Mouse (Mus musculus) Patski (cell line): ENCODE data around the gene Casc3. TPM values are rescaled to one million over a fixed set of nuclear protein-coding genes. Genes with fewer than 3 reads are reported as not detected.
A peak's percentile ranks its signal among the peaks of the same experiment; 100 is the strongest.

Experiments used
- ATAC-seq: fragments of 100-300 bp; one replicate; pipeline ENCODE4 v1.8.0; 2021
- CTCF ChIA-PET: fragments of 350-600 bp; sonication (Branson Sonifier 250); formaldehyde crosslinking; loops from one replicate; lab custom pipeline; 2022; ENCODE audit warnings: inconsistent platforms; lab: Charles Lee
- POLR2A ChIA-PET: fragments of 350-600 bp; sonication (Branson Sonifier 250); formaldehyde crosslinking; loops from one replicate; lab custom pipeline; 2022; ENCODE audit warnings: antibody characterized with exemption, inconsistent platforms; lab: Charles Lee
- DNase-seq: peaks from one replicate; pipeline ENCODE4 v3.0.0-alpha.2; 2011; ENCODE audit warnings: low read depth, low spot score
- H3K27me3 ChIP-seq: fragments of 371-371 bp; one replicate; pipeline ENCODE4 v1.5.1; 2021
- CTCF ChIP-seq: fragments of 100-300 bp; IDR thresholded peaks from one replicate; pipeline ENCODE4 v1.5.1; 2021
- in situ Hi-C: fragments of 300-500 bp; cut with MboI; formaldehyde crosslinking; loops from 3 replicates; pipeline ENCODE4 v1.11.1; 2018; ENCODE audit warnings: low pct_unique_long_range_greater_than_20kb, mixed read lengths
- polyA plus RNA-seq: library from polyadenylated mRNA; unstranded; gene quantifications from one replicate; pipeline ENCODE4 v1.2.3, GENCODE M21; 2021

Casc3 gene
- polyA plus RNA-seq, 1 experiment from 2014 or later = 39.4 TPM

GRCm38 (mm10) chr11:98863028-98863750 is 58.5 kb downstream of the Casc3 start, which contains the start of gene Wipf2:
Gene Wipf2 (plus strand): TSS chr11:98863638.
- ChIA-PET CTCF (interaction anchor here (1.1 to 1.8 kb wide), 5 partner anchors 9 to 49 kb away, joined by 3 to 5 read pairs (median 4); no protein-coding TSS in a partner anchor), POLR2A (interaction anchor here (1.5 kb wide), 1 partner anchor 44 kb away, joined by 4 read pairs; the partner anchor contains the start of gene Cdc6)
- TF ChIP-seq CTCF = peak; percentile 74
- in situ Hi-C loops = loop anchor here (25.0 kb wide), 1 partner anchor 799 kb away; the partner anchor contains the start of genes Gm11555, Gm11563 and Krtap4-6
- H3K27me3 ChIP-seq = no peaks in the 10 kb centered on the region
- DNase-seq (peak; percentile 65), ATAC-seq (peak; percentile 60)

GRCm38 (mm10) chr11:98863751-98864429 is 59.2 kb downstream of the Casc3 start:
- TF ChIP-seq CTCF = no peak
- no peaks in the 10 kb centered on the region for H3K27me3 ChIP-seq
- CTCF ChIA-PET = interaction anchor here (0.8 kb wide), 1 partner anchor 45 kb away, joined by 4 read pairs; no protein-coding TSS in a partner anchor
- POLR2A ChIA-PET = interaction anchor here (0.6 kb wide), 1 partner anchor 7 kb away, joined by 6 read pairs; no protein-coding TSS in a partner anchor
- ATAC-seq = peak; percentile 44
- in situ Hi-C loops = loop anchor here (25.0 kb wide), 1 partner anchor 798 kb away; the partner anchor contains the start of genes Gm11555, Gm11563 and Krtap4-6
- DNase-seq = peak; percentile 6

- ChIA-PET POLR2A (no interaction called here), CTCF (no interaction called here)
- no peak for TF ChIP-seq CTCF
- no peak for DNase-seq
- in situ Hi-C loops = loop anchor here (5.0 to 25.0 kb wide), 2 partner anchors 35 to 795 kb away; partner anchors contain the start of genes Gm11555, Gm11563 and Krtap4-6
- ATAC-seq = no peak
- no peaks in the 10 kb centered on the region for H3K27me3 ChIP-seq
These were observed 62.6 kb downstream of the Casc3 start for GRCm38 (mm10) chr11:98867293-98867692.

- POLR2A ChIA-PET = no interaction called here
- DNase-seq = no peak
- ATAC-seq = no peak
- H3K27me3 ChIP-seq = no peaks in the 10 kb centered on the region
- in situ Hi-C loops = loop anchor here (5.0 to 25.0 kb wide), 2 partner anchors 32 to 792 kb away; partner anchors contain the start of genes Gm11555, Gm11563 and Krtap4-6
- CTCF ChIA-PET = interaction anchor here (1.0 to 1.2 kb wide), 3 partner anchors 13 to 17 kb away, joined by 3 read pairs; no protein-coding TSS in a partner anchor
- TF ChIP-seq CTCF = no peak
These were observed 65.2 kb downstream of the Casc3 start for GRCm38 (mm10) chr11:98869906-98870305.

- in situ Hi-C loops = loop anchor here (25.0 kb wide), 1 partner anchor 792 kb away; the partner anchor contains the start of genes Gm11555, Gm11563 and Krtap4-6
- ChIA-PET CTCF (interaction anchor here (1.0 to 1.1 kb wide), 3 partner anchors 16 to 21 kb away, joined by 3 read pairs; no protein-coding TSS in a partner anchor), POLR2A (interaction anchor here (0.6 kb wide), 1 partner anchor 34 kb away, joined by 3 read pairs; no protein-coding TSS in a partner anchor)
- TF ChIP-seq CTCF = no peak
- ATAC-seq (no peak), DNase-seq (no peak)
- H3K27me3 ChIP-seq = no peaks in the 10 kb centered on the region
These were observed 66.1 kb downstream of the Casc3 start for GRCm38 (mm10) chr11:98870791-98871190.

GRCm38 (mm10) chr11:98871416-98871815 is 66.7 kb downstream of the Casc3 start:
- in situ Hi-C loops = loop anchor here (25.0 kb wide), 1 partner anchor 791 kb away; the partner anchor contains the start of genes Gm11555, Gm11563 and Krtap4-6
- POLR2A ChIA-PET = interaction anchor here (0.8 kb wide), 1 partner anchor 11 kb away, joined by 3 read pairs; no protein-coding TSS in a partner anchor
- ATAC-seq = no peak

GRCm38 (mm10) chr11:98872040-98872439 is 67.3 kb downstream of the Casc3 start:
- no peak for TF ChIP-seq CTCF
- DNase-seq (no peak), ATAC-seq (no peak)
- in situ Hi-C loops = loop anchor here (25.0 kb wide), 1 partner anchor 790 kb away; the partner anchor contains the start of genes Gm11555, Gm11563 and Krtap4-6
- POLR2A ChIA-PET = interaction anchor here (0.8 kb wide), 1 partner anchor 10 kb away, joined by 3 read pairs; no protein-coding TSS in a partner anchor
- CTCF ChIA-PET = interaction anchor here (1.5 kb wide), 1 partner anchor 21 kb away, joined by 3 read pairs; no protein-coding TSS in a partner anchor
- no peaks in the 10 kb centered on the region for H3K27me3 ChIP-seq

More at GRCm38 (mm10) chr11:98871416-98871815, 66.7 kb downstream of the Casc3 start:
- DNase-seq = no peak
- H3K27me3 ChIP-seq = no peaks in the 10 kb centered on the region
- CTCF ChIA-PET = interaction anchor here (1.1 to 1.5 kb wide), 2 partner anchors 20 to 22 kb away, joined by 3 read pairs; no protein-coding TSS in a partner anchor
- no peak for TF ChIP-seq CTCF

GRCm38 (mm10) chr11:98873900-98874299 is 69.2 kb downstream of the Casc3 start:
- TF ChIP-seq CTCF = no peak
- POLR2A ChIA-PET = no interaction called here
- DNase-seq = no peak
- in situ Hi-C loops = loop anchor here (25.0 kb wide), 1 partner anchor 788 kb away; the partner anchor contains the start of genes Gm11555, Gm11563 and Krtap4-6
- no peak for ATAC-seq
- no peaks in the 10 kb centered on the region for H3K27me3 ChIP-seq
- CTCF ChIA-PET = no interaction called here

GRCm38 (mm10) chr11:98877001-98877400 is 72.3 kb downstream of the Casc3 start:
- CTCF ChIA-PET = no interaction called here
- POLR2A ChIA-PET = no interaction called here
- in situ Hi-C loops = no loop called here
- TF ChIP-seq CTCF = no peak
- ATAC-seq (no peak), DNase-seq (no peak)
- H3K27me3 ChIP-seq = no peaks in the 10 kb centered on the region

Other genes starting within 250 kb of the Casc3 start
- gene Ormdl3, start 217.5 kb upstream of the Casc3 start, polyA plus RNA-seq = 94.8 TPM
- gene Lrrc3c, start 206.6 kb upstream of the Casc3 start, polyA plus RNA-seq = not detected
- 16.4 TPM for gene Gm12355, start 179.2 kb upstream of the Casc3 start, polyA plus RNA-seq
- gene Gsdma3, start 178.5 kb upstream of the Casc3 start, polyA plus RNA-seq = not detected
- gene Gsdma2, start 158.1 kb upstream of the Casc3 start, polyA plus RNA-seq = not detected
- gene Gsdma, start 140.6 kb upstream of the Casc3 start, polyA plus RNA-seq = 0.06 TPM
- gene Psmd3, start 122.4 kb upstream of the Casc3 start, polyA plus RNA-seq = 161 TPM
- 0.62 TPM for gene Csf3, start 103.6 kb upstream of the Casc3 start, polyA plus RNA-seq
- 47.2 TPM for gene Med24, start 75.5 kb upstream of the Casc3 start, polyA plus RNA-seq
- 44.7 TPM for gene Thra, start 64.3 kb upstream of the Casc3 start, polyA plus RNA-seq
- 37.2 TPM for gene Nr1d1, start 29.6 kb upstream of the Casc3 start, polyA plus RNA-seq
- 69.9 TPM for gene Msl1, start 9.4 kb upstream of the Casc3 start, polyA plus RNA-seq
- 2.8 TPM for gene Rapgefl1, start 31.9 kb downstream of the Casc3 start, polyA plus RNA-seq
- 11.2 TPM for gene Wipf2, start 58.7 kb downstream of the Casc3 start, polyA plus RNA-seq
- gene Cdc6, start 102.9 kb downstream of the Casc3 start, polyA plus RNA-seq = 9.0 TPM
- gene Rara, start 122.9 kb downstream of the Casc3 start, polyA plus RNA-seq = 31.2 TPM
- gene Gjd3, start 178.1 kb downstream of the Casc3 start, polyA plus RNA-seq = 0.19 TPM
- gene Top2a, start 219.3 kb downstream of the Casc3 start, polyA plus RNA-seq = 139 TPM
- 3.0 TPM for gene Igfbp4, start 236.3 kb downstream of the Casc3 start, polyA plus RNA-seq